Mouse (Mus musculus) B cell, adult 2 months (primary cell): ENCODE results near the gene Cyp3a44.
"Not testable (repeated sequence)": the region's sequence is repeated elsewhere in the genome, so short reads cannot be mapped to it uniquely, and the experiment has no call there.

Source experiments
- DNase-seq, 2 experiments: peaks; one replicate each; pipeline ENCODE4 v3.0.0; 2022

The Cyp3a44 gene

GRCm38 (mm10) chr5:145805796-145806195 lies at the start of gene Cyp3a44:
Gene Cyp3a44, minus strand, starts transcription at chr5:145805874.
- DNase-seq: not testable (repeated sequence)

GRCm38 (mm10) chr5:145800229-145800628 lies 5.4 kb downstream of the Cyp3a44 start:
- not testable (repeated sequence) for DNase-seq

DNA sequence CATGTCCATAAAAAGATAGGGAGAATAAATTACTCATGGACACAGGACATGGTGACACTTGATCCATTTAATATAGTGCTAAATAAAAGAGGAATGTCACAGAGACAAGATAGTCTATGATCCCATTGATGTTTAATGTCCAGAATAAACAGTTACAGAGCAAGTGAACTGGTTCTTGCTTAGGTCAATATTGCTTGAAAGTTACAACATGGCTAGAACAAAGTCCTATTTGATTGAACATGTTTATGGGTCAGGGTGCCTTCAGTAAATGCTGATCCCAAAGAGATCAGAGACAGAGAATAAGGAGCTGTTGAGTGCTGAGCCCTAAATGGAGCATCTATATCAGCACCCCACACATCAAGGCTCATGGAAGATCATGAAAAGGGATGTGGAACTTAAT lies 12.4 kb downstream of the Cyp3a44 start:
- DNase-seq: not testable (repeated sequence)

- DNase-seq: not testable (repeated sequence)
Measured at GRCm38 (mm10) chr5:145737512-145737911, 68.2 kb downstream of the Cyp3a44 start.
